Mouse (Mus musculus): ENCODE results near the gene Gpr85. TPM values are rescaled to one million over a fixed set of nuclear protein-coding genes. Genes with fewer than 3 reads are reported as not detected.
A peak's percentile ranks its signal among the peaks of the same experiment; 100 is the strongest.
"Not testable (repeated sequence)": the region's sequence is repeated elsewhere in the genome, so short reads cannot be mapped to it uniquely, and the experiment has no call there.

Gene Gpr85
- 0.44 and 1.2 TPM in 2 replicates for total RNA-seq (2015)
- 0.41 and 0.54 TPM in 2 replicates for total RNA-seq (2017)

GRCm38 (mm10) chr6:13839345-13840054, at the start of gene Gpr85:
Gene Gpr85, minus strand, starts transcription at chr6:13839942.
- peak; percentile 51 for ATAC-seq (replicated peaks; ENCODE audit: poor library complexity)

DNA sequence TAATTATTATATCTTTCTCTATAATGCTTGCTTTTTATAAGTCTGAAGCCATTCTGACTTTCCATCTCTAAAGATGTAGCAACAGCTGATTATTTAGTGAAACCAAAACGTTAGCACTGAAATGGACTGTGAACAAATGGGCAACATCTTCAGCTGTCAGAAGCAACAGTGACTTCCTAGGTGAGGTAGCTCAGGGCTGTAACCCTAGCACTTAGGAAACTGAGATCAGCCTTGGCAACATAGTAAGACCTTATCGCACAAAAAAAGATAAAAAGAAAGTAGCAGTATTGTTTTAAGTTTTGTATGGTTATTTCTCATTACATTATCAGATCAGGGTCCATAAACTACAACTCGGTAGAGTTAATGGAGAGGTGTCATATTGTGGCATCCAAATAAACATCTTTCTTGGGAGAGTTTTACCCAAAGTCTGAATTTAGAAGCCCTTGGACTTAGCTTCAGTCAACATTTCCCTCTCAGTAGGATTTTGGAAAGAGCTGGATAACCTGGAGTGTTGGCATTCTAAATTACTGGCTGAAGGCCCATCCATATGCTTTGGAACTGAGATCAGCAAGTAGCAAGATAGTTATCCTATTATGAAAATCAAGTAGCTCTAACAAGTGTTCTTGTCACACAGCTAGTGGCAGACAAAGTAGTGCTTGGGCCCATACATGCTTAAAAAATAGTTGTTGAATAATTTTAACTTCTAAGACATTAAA, 45.3 kb upstream of the Gpr85 start:
- no peak for ATAC-seq (replicated peaks; ENCODE audit: poor library complexity)

DNA sequence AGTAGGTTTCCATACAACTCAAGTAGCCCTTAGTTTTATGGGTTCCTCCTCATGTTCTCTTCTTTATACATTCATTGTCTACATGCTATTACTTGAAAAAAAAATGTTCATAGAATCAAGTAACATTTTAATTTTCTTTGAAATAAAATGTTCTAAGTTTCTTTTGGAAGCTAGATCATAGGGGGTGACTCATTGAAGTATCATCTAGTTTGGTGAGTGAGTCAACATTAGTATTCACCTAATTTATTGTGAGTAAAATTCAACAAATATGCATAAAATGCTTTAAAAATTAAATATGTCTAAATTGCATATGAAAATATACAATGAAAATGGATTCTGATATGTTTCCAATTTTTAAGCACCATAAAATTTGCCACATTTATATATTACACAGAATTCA, 43.2 kb upstream of the Gpr85 start:
- ATAC-seq (replicated peaks; ENCODE audit: poor library complexity), result no peak

GRCm38 (mm10) chr6:13873959-13874358, 34.2 kb upstream of the Gpr85 start:
- peak; percentile 47 for ATAC-seq (replicated peaks; ENCODE audit: poor library complexity)

GRCm38 (mm10) chr6:13872076-13872475, 32.3 kb upstream of the Gpr85 start:
- ATAC-seq (replicated peaks; ENCODE audit: poor library complexity), result peak; percentile 15; the same call in 1 of the 2 replicates

DNA sequence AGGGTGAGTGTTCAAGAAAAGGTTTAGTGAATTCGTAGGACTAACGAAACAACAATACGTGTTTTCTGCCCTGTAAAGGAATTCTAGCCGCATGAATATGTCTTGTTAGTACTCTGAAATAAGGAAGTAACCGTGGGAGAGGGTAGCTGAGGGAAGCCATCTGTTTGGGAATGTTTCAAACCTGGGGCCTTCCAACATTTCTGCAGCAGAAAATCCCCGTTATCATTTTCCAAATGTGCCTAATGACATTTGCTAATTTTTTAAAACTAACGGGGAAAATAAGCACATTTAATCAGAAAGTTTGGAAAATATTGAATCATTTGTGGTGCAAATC, 31.9 kb upstream of the Gpr85 start:
- peak; percentile 32; the same call in 1 of the 2 replicates for ATAC-seq (replicated peaks; ENCODE audit: poor library complexity)

- ATAC-seq (replicated peaks; ENCODE audit: poor library complexity), result peak; percentile 96
Observed at GRCm38 (mm10) chr6:13870919-13871624, 31.3 kb upstream of the Gpr85 start, which contains the start of gene 2610001J05Rik. Gene 2610001J05Rik, minus strand, starts transcription at chr6:13871518.

GRCm38 (mm10) chr6:13870289-13870741, 30.6 kb upstream of the Gpr85 start:
- ATAC-seq (replicated peaks; ENCODE audit: poor library complexity), result no peak

DNA sequence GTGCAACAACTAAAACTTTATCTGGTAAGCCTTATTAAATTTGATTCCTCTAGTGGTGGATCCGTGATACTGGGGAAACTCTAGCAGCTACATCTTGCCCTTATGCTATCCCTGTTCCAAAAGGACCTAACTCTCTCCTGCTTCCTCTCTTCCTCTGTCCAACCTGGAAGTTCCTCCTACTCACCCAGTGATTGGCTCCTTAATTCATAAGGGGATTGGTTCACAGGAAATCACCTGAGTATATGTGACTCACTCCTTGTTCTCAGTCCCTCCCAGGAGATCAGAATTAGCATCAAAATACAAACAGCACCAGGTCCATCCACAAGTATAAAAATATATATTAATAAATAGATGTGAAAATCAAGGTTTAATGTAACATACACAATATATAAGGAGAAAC, 20.9 kb upstream of the Gpr85 start:
- no peak for ATAC-seq (replicated peaks; ENCODE audit: poor library complexity)

- peak; percentile 86 for ATAC-seq (replicated peaks; ENCODE audit: poor library complexity)
Observed at GRCm38 (mm10) chr6:13859877-13860585, 20.3 kb upstream of the Gpr85 start.

- ATAC-seq (replicated peaks; ENCODE audit: poor library complexity), result no peak
Observed at GRCm38 (mm10) chr6:13854230-13854629, 14.5 kb upstream of the Gpr85 start.

GRCm38 (mm10) chr6:13853244-13853643, 13.5 kb upstream of the Gpr85 start:
- peak; percentile 92 for ATAC-seq (replicated peaks; ENCODE audit: poor library complexity)

GRCm38 (mm10) chr6:13846031-13846430, 6.3 kb upstream of the Gpr85 start:
- not testable (repeated sequence) for ATAC-seq (replicated peaks; ENCODE audit: poor library complexity)

DNA sequence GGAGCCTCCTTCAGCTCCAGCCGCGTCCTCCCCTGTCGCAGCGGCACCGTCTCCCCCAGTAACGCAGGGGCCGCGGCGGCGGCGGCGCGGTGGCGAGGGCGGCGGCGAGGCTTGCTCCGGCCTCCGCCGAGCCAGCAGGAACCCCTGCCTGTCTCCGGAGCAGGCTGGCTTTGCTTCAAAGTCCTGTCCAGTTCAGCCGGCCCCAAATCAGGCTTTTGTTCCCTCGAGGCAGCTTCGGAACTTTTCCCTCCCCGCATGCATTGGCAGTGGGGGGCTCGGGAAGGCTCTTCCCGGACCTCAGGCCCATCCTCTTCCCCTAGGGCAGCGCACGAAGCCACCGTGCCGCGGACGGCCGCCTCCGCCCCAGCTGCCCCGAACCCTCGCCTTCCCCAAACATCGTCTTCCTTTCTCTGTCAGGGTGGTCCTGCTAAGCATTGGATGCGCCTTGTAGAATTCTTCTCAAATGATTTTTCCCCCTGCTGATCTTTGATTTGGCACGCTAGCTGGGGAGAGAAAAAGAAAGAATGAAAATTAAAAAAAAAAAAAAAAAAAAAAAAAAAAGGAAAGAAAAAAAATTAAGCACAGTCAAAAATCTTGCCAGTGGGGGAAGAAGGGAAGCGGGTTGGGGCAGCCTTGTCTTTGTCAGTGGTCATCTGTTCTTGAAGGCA, 931 bp downstream of the Gpr85 start:
- ATAC-seq (replicated peaks; ENCODE audit: poor library complexity), result peak; percentile 73

GRCm38 (mm10) chr6:13837916-13838676, 1.6 kb downstream of the Gpr85 start:
- no peak for ATAC-seq (replicated peaks; ENCODE audit: poor library complexity)

DNA sequence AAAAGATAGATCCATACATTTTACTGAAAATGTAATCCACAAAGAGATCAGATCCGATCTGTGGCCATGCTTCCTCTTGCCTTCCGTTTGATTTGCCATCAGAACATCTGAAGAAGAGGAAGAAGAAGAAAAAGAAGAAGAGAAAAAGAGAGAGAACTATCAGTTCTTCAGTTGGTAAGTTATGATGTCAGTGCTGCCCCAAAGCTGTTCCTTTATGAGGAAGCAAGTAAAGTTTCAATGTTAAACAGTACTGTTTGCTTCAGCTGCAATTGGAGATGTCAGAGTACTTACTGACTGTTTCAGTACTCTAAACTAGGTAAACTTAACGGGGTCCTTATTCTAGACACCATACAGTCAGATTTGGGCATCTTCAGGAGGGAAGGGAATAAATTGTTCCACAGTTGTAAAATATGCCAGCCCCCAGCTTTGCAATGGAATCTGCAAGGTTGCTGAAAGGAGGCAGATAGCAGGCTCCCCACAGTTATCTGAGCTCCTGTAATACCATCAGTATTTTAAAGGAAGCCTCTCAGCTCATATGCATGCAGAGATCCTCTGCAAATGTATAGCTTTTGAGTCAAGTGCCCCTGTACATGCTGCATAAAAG, 2.7 kb downstream of the Gpr85 start:
- peak; percentile 54 for ATAC-seq (replicated peaks; ENCODE audit: poor library complexity)

DNA sequence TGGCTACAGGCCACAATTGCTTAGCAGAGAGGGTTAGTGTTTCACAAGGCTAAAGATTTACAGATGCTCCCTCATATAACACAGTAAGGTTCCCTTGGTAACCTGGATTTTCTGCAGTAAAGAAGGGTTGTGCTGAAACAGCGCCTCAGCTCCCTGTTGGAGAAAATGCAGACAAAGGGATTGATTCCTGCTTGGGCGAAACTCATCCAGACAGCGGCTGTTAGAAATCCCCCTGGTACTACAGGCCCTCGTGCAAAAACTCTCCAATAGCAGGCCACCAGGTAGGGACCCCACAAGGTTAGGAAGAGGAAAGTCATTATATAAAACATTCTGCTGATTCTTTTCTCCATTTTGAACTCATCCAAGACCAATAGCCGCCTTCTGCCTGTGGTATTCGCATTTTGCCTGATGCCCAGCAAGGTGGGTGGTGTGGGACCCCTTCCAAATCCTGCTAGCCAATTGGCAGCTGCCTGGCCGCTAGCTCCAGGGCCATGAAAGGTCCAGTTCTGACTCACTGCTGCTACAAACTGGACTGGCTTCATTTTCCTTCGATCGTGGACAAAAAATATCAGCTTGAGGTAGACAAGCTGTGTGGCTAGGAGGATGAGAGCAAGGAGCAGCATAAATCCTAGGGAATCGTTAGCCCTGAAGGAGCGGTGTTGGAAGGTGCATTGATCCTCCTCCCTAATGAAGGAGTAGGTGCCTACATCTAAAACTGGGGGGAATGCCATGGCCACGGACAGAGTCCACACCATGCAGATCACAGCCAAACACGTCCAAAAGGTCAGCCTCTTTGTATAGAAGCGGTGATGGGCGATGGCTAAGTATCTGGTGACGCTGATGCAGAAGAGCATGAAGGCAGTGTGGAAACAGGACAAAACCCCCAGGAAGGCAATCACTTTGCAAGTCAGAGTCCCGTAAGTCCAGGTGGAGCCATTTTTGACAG, 3.7 kb downstream of the Gpr85 start:
- ATAC-seq (replicated peaks; ENCODE audit: poor library complexity), result no peak

- ATAC-seq (replicated peaks; ENCODE audit: poor library complexity), result no peak
Observed at GRCm38 (mm10) chr6:13832770-13833169, 7.0 kb downstream of the Gpr85 start.

All from megakaryocyte progenitor cell, adult 5-6 weeks (primary cell).